ENCODE assay signal across 29 mouse cellular contexts in genomic region chr13:52185574-52185973, GRCm38 (mm10).
"Had no signal": no experiment of that assay in that cellular context is flagged by ENCODE, and none has a peak within 500 bp of the region (broad histone marks: within the 10 kb centered on the region; RNA-seq: fewer than 3 reads in every experiment).

No protein-coding gene starts in this region.

- H3K4me1 ChIP-seq: embryonic facial prominence, embryonic 12.5 days; forebrain, embryonic 10.5 days; forebrain, embryonic 13.5 days; forebrain, embryonic 15.5 days had no signal

- DNase-seq: cerebellum, adult 2 months; cerebellum, adult 8-10 months; cerebellum, adult 9-10 months; cerebellum, adult 9-11 months; cerebellum, postnatal 10 days; cerebellum, postnatal 14 days; cerebellum, postnatal 25 days; cerebellum, postnatal 36 days; embryo, embryonic 11 days; forebrain, postnatal 0 days; gastrocnemius, adult 2 months; gastrocnemius, postnatal 10 days; gastrocnemius, postnatal 14 days; gastrocnemius, postnatal 25 days; gastrocnemius, postnatal 36 days; heart, adult 11 months; heart, adult 18-20 months; heart, adult 2 months had no signal

- H3K4me3 ChIP-seq: embryonic facial prominence, embryonic 10.5 days; embryonic facial prominence, embryonic 12.5 days; embryonic facial prominence, embryonic 13.5 days; embryonic facial prominence, embryonic 15.5 days; erythroblast, embryonic 14.5 days; forebrain, embryonic 10.5 days; forebrain, embryonic 12.5 days; forebrain, embryonic 13.5 days; forebrain, embryonic 15.5 days; gastrocnemius, adult 2 months; heart, adult 2 months had no signal

- H3K9me3 ChIP-seq: embryonic facial prominence, embryonic 10.5 days; embryonic facial prominence, embryonic 12.5 days; embryonic facial prominence, embryonic 13.5 days; embryonic facial prominence, embryonic 15.5 days; forebrain, embryonic 10.5 days; forebrain, embryonic 12.5 days; forebrain, embryonic 13.5 days; forebrain, embryonic 15.5 days had no signal

- H3K4me2 ChIP-seq: embryonic facial prominence, embryonic 12.5 days; embryonic facial prominence, embryonic 13.5 days; embryonic facial prominence, embryonic 15.5 days; forebrain, embryonic 12.5 days; forebrain, embryonic 13.5 days; forebrain, embryonic 15.5 days had no signal

- ATAC-seq: forebrain, embryonic 13.5 days; forebrain, embryonic 14.5 days; forebrain, embryonic 15.5 days; forebrain, embryonic 16.5 days; forebrain, postnatal 0 days had no signal

- H3K9ac ChIP-seq: embryonic facial prominence, embryonic 12.5 days; embryonic facial prominence, embryonic 13.5 days; embryonic facial prominence, embryonic 15.5 days; forebrain, embryonic 12.5 days; forebrain, embryonic 13.5 days; forebrain, embryonic 15.5 days; forebrain, postnatal 0 days had no signal

- H3K27me3 ChIP-seq: embryonic facial prominence, embryonic 12.5 days; embryonic facial prominence, embryonic 13.5 days; embryonic facial prominence, embryonic 15.5 days; forebrain, embryonic 12.5 days; forebrain, embryonic 13.5 days; forebrain, embryonic 15.5 days had no signal

- H3K36me3 ChIP-seq: embryonic facial prominence, embryonic 10.5 days; embryonic facial prominence, embryonic 12.5 days; embryonic facial prominence, embryonic 13.5 days; embryonic facial prominence, embryonic 15.5 days; forebrain, embryonic 10.5 days; forebrain, embryonic 12.5 days; forebrain, embryonic 15.5 days had no signal

- H3K27ac ChIP-seq: embryonic facial prominence, embryonic 10.5 days; embryonic facial prominence, embryonic 12.5 days; embryonic facial prominence, embryonic 13.5 days; embryonic facial prominence, embryonic 15.5 days; forebrain, embryonic 10.5 days; forebrain, embryonic 12.5 days; forebrain, embryonic 13.5 days; forebrain, embryonic 15.5 days; gastrocnemius, adult 2 months; heart, adult 2 months had no signal
